Mouse (Mus musculus): ENCODE results near the gene Mxi1.

Mxi1 gene

DNA sequence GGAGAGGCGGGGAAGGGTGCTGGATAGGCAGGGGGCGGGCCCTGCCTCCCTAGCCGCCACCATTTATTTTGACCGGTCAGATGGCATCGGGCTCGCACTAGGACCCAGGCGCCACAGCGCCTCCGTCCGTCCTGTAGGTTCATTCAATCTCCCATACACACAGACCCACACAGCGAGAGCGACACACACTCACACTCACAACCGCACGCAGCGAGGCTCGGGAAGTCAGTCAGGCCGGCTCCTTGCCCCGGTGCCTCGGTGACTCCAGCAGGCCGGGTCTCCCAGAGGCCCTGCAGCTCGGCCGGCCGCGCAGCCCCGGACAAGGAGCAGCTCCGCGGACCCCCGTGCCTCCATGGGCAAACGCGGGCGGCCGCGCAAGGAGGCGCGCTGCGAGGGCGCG lies at the start of gene Mxi1:
Gene Mxi1, plus strand, starts transcription at position 171 of the 400 bp plus-strand sequence.
- peak; percentile 56; the same call in 1 of the 2 replicates for ATAC-seq (ENCODE audit: insufficient number of reproducible peaks, low FRiP score, low TSS enrichment)

DNA sequence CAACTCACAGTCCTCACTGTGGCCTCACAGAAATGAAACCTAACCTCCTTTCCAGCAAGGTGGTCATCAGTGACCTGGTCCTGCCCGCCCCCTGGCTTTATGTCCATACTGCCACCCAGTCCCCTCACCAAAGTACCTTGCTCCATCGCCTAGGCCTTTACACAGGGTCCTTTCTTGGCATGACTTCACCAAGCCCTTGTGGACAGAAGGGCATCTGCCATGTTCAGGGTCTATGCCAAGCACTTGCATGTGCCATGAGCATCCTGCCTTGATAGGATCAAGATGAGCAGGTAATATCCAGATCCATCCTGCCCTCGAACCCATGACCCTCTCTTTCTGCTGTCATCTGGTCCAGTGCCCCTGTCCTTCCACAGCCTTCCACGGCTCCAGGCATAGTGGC lies 49.5 kb upstream of the Mxi1 start:
- no peak for ATAC-seq (ENCODE audit: insufficient number of reproducible peaks, low FRiP score, low TSS enrichment)

DNA sequence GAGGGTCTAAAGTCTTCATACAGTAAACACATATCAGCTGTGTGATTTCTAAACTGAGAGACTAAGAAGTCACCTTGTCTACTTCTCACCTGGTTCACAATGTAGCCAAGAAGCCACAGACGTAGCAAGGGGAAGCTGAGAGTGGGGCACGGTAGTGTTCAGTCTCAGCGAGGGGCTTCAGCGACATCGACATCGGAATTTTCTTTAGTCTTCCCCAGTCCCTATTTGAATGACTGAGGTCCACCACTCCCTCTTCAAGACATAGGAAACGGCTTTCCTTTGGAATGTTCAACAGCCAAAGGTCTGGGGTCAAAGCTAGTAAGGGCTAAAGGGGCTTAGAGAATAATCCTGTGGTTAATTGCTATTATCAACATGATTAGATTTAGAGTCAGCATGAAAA lies 48.3 kb upstream of the Mxi1 start:
- no peak for ATAC-seq (ENCODE audit: insufficient number of reproducible peaks, low FRiP score, low TSS enrichment)

DNA sequence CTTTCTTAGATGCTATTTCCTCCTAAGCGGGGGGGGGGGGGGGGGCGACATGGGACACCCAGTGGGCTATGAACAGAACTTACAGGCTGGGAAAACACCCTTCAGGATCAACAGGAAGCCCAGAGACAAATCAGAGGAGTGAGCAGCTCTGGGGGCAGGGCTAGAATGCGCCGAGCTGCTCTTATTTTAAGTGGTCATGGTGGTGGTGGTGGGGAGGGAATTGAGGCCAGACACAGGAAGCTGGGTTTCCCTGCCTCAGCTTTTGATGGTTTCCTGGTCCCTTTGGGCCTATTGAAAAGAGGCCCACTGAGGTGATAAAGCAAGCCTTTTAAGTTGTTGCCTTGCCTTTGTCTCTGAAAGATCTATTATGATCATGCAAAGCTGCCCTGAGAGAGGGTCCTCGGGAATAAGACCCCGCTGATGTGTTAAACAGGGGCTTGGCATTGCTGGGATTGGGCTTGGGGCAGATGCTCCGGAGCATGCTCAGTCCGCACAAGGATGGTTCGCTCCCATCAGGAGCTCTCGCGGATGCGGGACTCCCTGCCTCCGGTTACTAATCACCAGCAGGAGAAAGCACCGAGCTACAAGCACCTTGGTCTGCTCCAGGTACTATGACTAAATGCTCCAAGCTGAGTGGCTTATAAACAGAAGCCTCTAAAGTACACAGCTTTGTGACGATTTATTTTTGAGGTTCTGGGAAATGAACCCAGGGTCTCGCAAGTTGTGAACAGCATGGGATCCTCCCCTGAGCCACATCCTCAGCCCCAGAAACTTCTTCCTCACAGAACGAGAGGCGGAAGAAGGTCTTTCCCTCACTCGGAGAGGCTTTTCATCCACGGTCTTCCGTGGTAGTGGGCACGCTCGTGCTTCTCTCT lies 46.2 kb upstream of the Mxi1 start:
- no peak for ATAC-seq (ENCODE audit: insufficient number of reproducible peaks, low FRiP score, low TSS enrichment)

DNA sequence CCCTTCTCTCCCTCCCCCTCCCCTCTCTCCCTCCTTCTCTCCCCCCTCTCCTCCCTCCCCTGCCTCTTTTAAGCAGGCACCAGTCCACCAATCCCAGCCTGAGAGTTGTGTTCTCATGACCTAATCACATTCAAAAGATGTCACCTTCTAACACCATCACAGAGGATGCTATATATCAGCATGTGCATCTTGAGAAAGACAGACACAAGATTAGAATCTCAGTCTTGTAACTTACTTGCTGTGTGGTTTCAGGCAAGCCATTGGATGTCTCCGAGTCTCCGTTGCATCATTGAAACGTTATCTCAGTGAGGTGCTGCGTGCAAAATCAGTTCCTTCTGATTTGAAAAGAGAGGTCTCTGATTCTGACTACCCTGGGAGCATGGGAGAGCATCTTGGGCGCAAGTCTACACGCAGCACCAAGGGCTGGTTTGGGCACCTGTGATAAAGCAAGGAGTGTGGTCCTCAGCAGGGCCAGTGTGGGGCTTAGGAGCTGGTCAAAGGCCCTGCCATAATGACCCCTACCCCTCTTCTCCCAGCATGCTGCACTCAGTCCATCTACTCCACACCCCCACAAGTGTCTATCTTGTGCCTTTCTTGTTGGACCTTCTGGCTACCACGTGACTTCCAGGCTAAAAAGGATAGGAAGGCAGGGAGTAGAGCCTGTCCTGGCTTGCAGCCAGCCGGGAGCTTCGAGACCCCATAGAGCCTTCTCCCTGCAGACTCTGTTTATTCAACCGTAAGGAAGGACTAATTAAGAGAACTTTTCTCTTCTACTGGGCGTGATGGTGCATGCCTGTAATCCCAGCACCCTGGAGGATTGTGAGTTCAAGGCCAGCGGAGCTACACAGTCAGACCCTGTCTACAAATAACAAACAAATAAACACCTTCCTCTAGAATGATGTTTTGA lies 45.2 kb upstream of the Mxi1 start:
- no peak for ATAC-seq (ENCODE audit: insufficient number of reproducible peaks, low FRiP score, low TSS enrichment)

DNA sequence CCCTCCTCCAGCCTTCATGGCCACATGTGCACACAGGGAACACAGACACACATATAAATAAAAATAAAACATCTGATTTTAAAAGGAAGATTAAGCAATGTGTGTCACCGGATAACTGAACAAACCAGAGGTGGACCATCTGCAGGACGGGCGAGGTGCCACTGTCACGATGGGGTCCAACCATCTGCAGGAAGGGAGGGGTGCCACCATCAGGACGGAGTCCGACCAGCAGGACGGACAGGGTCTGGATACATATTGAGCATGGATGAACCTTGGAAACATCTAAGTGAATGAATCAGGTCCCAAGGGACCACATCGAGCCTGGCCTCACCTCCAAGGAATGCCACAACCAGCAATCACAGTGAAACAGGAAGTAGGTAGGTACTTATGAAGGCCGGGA lies 43.0 kb upstream of the Mxi1 start:
- no peak for ATAC-seq (ENCODE audit: insufficient number of reproducible peaks, low FRiP score, low TSS enrichment)

DNA sequence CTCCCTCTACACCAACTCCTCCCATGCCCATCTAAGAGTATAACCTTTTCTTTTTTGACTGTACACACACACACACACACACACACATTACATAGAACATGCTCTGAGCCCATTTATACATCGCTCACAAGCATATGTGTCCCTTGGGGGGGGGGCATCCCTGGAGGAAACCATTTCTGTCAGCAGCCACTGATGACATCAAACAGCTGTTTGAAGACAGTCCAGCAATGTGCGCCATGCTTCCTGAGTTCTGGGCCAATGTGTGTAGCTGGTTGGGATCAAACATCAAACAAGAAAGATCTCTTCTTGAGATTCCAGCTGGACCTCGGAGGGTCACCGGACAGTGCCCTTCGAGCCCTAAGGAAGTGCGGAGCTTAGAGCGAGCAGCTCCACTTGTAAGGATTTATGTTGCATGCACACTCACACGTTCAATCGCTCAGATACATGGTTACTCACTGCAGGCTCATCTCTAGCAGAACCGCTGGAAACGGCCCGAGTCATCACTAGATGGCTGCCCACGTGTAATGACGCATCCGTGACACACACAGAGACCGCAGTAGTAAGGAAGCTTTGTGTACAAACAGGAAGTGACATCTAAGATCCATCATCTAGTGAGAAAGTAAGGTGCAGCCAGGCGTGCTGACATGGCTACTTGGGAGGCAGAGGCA lies 37.1 kb upstream of the Mxi1 start:
- ATAC-seq (ENCODE audit: insufficient number of reproducible peaks, low FRiP score, low TSS enrichment), result no peak

DNA sequence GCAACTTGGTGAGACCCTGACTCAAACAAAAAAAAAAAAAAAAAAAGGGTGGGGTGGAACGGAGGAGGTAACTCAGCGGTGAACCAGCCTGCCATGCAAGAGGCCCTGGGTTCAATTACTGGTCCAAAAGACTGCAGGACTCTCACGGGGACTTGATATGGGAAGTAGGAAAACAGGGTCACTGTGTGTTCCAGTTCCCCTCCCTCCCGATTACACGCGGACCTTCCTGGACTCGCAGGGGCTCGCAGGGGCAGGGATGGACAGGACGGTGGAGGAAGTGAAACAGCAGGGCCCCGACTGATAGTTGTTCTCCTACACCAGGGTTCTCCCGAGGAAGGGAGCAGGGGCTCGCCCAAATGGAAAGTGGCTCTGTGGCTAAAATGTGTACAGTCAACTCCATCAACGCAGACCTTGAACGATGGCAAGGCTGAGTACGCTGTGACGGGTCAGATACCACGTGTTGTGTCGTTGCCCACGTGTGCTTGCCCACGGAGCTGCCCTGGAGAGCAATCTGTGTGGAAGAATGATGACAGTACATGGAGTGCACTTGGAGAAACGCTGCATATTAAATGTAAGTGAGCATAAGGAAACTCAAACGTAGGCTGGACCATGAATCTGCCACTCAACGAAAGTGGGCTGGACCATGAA lies 36.4 kb upstream of the Mxi1 start:
- no peak for ATAC-seq (ENCODE audit: insufficient number of reproducible peaks, low FRiP score, low TSS enrichment)

DNA sequence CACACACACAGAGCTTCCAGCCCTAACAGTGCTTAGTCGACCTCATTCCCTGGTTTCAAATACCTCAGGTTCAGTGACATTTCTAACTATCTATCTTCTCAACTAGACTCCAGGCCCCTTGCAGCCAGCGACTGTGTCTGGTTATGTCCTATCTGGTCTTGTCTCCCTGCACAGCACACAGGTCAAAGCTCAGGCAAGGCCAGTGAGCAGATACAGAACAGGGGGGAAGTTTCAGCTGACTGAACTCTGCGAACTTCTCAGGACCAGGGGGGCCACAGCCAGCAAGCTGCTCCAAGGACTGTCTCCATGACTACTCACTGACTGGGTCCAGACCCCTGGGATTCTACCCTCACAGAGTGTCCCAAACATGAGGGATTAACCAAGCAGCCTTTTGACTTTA lies 35.1 kb upstream of the Mxi1 start:
- no peak for ATAC-seq (ENCODE audit: insufficient number of reproducible peaks, low FRiP score, low TSS enrichment)

DNA sequence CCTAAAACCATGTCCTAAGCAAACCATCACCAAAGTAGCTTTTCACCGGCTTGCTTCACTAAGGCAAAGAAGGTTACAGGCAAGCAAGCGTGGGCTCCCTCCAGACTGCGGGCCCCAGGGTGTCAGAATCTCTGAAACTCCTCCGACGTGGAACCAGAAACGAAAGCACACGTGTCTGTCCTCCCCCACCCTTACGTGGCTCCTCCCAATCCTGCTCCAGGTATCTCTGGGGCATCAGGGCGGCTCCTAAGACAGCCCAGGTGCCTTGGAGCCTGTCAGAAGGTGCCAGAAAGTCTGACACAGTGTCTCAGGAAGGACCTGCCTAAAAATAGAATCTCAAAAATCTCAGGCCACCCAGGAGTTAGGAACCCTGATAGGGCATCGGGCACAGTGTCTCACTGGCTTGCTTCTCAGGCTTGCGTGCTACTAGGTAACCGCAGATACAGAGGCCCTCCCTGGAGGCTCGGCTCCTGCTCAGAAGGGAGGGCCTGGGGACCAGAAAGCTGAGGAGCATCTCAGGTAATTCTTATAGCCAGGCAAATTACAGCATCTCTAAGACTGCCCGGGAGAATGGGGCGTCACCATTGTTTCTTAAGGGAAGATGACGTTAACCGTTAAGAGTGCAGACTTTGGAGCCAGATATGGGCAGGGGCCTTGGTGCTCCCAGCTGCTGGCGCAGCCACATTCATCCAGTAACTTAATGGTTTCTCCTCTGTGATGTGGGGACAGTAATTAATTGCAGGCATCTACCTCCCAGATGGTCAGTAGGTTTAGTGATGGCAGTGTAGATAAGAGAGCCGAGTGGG lies 33.2 kb upstream of the Mxi1 start:
- ATAC-seq (ENCODE audit: insufficient number of reproducible peaks, low FRiP score, low TSS enrichment), result no peak

DNA sequence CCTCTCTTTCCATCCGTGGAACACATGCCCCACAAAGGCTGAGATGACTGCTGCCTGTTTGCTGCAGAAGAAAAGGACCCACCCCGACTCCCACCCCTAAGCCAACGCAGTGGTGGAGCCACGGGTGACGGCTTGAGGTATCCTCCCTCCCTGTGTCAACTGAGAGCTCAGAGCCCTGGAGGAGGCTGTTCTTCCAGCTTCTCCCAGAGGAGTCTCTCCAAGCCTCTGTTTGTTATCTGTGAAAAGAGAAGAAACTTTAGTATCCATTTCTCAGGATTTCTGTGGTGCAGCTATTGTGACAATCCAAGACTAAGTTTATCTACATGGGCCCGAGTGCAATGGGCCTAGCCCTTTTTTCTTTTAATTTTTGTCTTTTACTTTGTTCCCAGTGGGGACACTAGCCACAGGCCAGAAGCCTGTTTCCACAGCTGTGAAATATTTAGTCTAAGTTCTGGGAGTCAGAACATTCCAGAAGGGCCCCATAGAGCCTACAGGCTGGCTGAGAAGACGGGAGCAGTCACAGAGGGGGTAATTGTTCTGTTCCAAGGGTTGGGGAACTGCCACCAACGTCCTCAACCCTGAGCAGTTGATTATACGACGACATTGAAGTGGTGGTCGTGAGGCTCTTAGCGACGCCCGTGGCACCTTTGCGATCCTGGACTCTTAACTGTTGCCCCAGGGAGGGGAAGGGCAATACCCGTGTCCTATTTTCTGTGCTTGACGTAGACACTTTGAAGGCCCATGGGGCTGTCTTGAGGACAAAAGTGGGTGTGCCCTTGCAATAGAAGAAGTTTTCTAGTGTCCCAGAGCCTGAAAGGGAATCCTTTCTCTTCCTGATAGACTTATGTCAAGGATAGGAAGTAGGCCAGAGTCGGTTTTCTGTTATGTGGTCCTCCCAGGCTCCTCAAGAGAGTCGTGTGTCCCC lies 31.6 kb upstream of the Mxi1 start:
- no peak for ATAC-seq (ENCODE audit: insufficient number of reproducible peaks, low FRiP score, low TSS enrichment)

DNA sequence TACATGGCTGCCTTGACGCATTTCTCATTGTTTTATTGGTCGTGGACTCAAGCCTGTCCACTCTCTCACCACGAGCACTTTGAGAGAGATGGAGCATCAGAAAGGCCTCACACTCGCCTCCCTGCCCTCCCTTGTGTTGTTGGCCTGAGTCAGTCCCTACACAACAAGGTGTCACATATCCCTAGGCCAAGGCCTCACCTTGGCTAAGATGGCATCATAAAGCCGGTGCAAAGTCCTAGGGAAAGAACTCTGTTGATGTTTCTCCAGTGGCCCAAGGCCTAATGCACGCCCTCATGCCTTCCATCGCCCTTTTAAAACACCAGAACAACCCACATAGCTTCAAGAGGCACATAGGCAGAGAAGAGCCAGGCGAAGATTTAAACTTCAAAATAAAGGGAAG lies 30.1 kb upstream of the Mxi1 start:
- no peak for ATAC-seq (ENCODE audit: insufficient number of reproducible peaks, low FRiP score, low TSS enrichment)

DNA sequence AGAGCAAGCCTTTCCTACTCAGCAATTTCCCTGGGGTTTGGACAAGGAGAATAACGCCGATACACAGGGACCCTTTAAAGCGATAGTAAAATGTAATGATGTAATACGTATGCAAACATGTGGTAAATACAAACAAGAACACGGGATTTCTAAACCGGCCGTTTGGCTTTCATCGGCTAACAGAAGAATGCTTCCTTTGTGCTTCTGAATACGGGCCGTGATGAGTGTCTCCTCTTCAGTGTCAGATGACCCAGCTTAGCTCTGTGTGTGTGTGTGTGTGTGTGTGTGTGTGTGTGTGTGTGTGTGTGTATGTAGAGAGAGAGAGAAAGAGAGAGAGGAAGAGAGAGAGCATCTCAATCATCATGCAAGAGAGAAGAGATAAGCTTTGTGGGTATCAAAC lies 27.7 kb upstream of the Mxi1 start:
- no peak for ATAC-seq (ENCODE audit: insufficient number of reproducible peaks, low FRiP score, low TSS enrichment)

DNA sequence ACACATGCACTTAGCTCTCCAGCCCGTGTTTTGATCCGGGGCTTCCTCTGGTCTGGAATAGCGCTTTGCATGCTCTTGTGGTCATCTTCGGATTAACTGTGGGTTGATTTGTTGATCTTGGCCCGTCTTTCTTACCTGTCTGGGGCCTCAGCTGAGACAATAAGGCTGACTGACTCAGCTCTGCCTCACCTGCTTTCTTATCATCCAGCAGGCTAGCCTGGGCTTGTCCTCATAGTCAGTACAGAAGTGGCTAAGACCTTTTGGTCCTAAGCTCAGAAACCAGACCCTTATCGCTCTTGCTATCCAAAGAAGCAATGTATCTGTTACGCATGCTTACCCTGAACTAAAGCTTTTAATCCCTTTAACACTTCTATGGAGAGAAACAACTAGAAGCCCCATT lies 26.6 kb upstream of the Mxi1 start:
- no peak for ATAC-seq (ENCODE audit: insufficient number of reproducible peaks, low FRiP score, low TSS enrichment)

DNA sequence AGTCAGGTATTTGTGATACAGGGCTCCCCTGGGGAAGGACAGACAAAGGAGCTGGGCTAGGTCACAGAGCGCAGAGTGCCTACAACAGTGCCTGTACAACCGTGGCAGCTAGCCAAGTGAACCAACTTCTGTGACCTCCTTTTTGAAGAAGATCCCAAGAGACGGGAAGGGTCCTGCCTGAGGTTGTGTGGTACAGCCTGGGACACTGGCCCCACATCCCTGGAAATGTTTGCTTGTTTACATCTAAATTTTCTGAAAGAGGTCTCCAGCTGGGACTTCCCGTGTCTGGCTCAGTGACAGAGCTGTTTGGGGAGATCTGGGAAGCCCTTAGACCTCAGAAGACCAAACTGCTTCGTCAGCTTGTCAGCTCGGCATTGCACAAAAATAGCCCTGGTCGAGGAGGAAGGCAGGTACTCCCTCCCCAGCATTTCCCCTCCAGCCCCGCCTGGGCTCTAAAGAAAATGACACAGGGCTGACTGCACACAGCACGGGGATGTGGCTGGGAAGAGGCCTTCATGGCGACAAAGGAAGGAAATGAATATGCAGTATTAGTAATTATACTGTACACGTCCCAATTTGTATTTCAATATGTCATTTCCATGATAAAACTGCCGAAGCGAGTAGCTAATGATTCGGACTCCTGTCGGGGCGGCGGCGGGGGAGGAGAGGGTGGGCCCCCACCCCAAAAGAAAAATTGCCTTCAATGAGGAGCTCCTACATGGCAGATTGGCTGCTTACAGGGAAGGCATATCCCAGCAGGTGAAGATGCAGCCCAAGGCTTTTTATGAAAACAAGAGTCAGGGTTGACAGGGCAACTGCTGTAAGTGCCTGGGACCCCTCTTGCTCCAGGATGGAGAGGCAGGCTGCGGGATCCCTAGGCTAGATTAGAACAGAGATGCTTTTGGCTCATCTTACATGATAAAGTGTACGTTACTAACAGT lies 25.8 kb upstream of the Mxi1 start:
- ATAC-seq (ENCODE audit: insufficient number of reproducible peaks, low FRiP score, low TSS enrichment), result no peak

DNA sequence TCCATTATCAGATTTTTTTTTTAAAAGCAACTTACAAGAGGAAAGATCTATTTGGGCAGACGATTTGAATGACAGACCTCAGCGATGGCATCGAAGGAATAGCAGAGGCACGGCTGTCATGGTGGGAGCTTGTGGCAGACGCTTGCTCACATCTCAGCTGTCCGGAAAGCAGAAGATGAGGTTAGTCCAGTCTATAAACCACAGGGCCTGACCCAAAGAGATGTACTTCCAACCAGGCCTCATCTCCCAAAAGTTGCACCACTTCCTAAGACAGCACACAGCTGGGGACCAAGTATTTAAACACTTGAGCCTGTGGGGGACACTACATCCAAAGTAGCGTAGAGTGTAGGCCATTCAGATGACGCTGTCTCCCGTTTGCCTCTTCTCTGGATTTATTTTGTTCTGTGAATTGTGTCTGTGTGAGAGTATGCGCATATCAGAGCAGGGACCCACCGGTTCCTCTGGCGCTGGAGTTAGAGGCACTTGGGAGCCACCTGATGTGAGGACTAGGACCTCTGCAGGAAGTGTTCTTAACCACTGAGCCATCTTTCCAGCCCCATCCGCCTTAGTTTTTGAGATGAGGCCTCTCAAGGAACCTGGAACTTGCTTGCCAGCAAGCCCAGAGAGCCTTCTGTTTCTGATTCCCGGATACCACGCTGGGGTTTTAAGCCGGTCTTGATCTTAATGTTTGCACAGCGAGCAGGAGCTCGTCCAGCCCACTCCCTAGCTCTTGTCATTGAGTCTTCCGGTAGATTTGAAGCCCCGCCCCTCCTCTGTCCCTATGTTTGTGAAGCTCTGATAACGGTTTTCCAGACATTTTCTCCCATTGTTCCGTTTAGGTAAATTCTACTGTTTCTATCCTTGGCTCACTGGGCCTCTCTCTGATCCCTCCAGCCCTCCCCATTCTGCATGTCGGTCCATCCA lies 13.7 kb upstream of the Mxi1 start:
- no peak for ATAC-seq (ENCODE audit: insufficient number of reproducible peaks, low FRiP score, low TSS enrichment)

All from cerebellum, adult (tissue).